25 mouse cellular contexts compared by ENCODE assay signal in the genomic region with DNA sequence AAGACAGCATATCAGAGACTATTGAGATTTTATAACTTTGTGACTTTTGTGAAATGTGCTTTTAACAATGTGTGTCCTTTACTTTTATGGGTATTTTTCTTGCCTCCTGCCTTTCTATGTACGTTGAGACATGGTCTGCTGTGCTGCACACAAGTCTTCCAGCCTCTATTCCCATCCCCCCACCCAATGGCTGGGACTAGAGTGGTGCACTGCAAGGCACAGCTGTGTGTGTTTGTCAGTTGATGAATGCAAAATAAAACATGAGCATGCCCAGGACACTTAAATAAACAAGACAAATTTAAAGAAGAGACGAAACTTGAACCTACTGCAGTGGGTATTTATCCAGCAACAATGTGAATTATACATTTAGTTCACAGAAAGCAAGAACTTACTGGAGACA.
"Had no signal": no experiment of that assay in that cellular context is flagged by ENCODE, and none has a peak within 500 bp of the region (broad histone marks: within the 10 kb centered on the region; RNA-seq: fewer than 3 reads in every experiment).

No protein-coding gene starts in this region.

- H3K4me2 ChIP-seq: heart, embryonic 11.5 days; heart, embryonic 13.5 days; heart, embryonic 15.5 days; hindbrain, embryonic 13.5 days; hindbrain, embryonic 15.5 days; kidney, embryonic 15.5 days; limb, embryonic 13.5 days; limb, embryonic 15.5 days had no signal

- H3K9me3 ChIP-seq: heart, embryonic 13.5 days; heart, embryonic 15.5 days; hindbrain, embryonic 13.5 days; hindbrain, embryonic 15.5 days; kidney, embryonic 15.5 days; limb, embryonic 13.5 days; limb, embryonic 15.5 days had no signal

- H3K9ac ChIP-seq: heart, embryonic 13.5 days; heart, embryonic 15.5 days; hindbrain, embryonic 13.5 days; hindbrain, embryonic 15.5 days; kidney, embryonic 15.5 days; limb, embryonic 13.5 days; limb, embryonic 15.5 days had no signal

- H3K27ac ChIP-seq: heart, adult 2 months; heart, embryonic 13.5 days; heart, embryonic 15.5 days; hindbrain, embryonic 13.5 days; hindbrain, embryonic 15.5 days; hindbrain, postnatal 0 days; kidney, embryonic 15.5 days; kidney, postnatal 0 days; limb, embryonic 13.5 days; limb, embryonic 15.5 days had no signal

- H3K27me3 ChIP-seq: heart, embryonic 13.5 days; heart, embryonic 15.5 days; hindbrain, embryonic 13.5 days; hindbrain, embryonic 15.5 days; kidney, embryonic 15.5 days; limb, embryonic 13.5 days; limb, embryonic 15.5 days had no signal

- DNase-seq: gastrocnemius, postnatal 14 days; gastrocnemius, postnatal 36 days; heart, adult 11 months; heart, adult 2 months; heart, postnatal 14 days; heart, postnatal 36 days; kidney, adult 11 months; kidney, adult 2 months; kidney, adult 9 months; kidney, postnatal 14 days; kidney, postnatal 36 days; layer of hippocampus, adult 9-11 months; layer of hippocampus, postnatal 36 days; left cerebral cortex, postnatal 4 days had no signal

- H3K4me1 ChIP-seq: hindbrain, embryonic 13.5 days; hindbrain, embryonic 15.5 days; limb, embryonic 13.5 days; limb, embryonic 15.5 days had no signal

- H3K4me3 ChIP-seq: heart, adult 2 months; heart, embryonic 13.5 days; heart, embryonic 15.5 days; hindbrain, embryonic 13.5 days; hindbrain, embryonic 15.5 days; kidney, embryonic 15.5 days; limb, embryonic 13.5 days; limb, embryonic 15.5 days had no signal

- ATAC-seq: hindbrain, postnatal 0 days; intestine, embryonic 16.5 days had no signal

- H3K36me3 ChIP-seq: heart, embryonic 13.5 days; heart, embryonic 15.5 days; hindbrain, embryonic 13.5 days; hindbrain, embryonic 15.5 days; kidney, embryonic 15.5 days; limb, embryonic 13.5 days; limb, embryonic 15.5 days had no signal
